Mouse (Mus musculus): Measurements from ENCODE around the gene Col9a2. TPM values are rescaled to one million over a fixed set of nuclear protein-coding genes. Genes with fewer than 3 reads are reported as not detected.
A peak's percentile ranks its signal among the peaks of the same experiment; 100 is the strongest.

Col9a2 gene
- polyA plus RNA-seq, 1 experiment from 2014 or later, result 15.4 TPM

DNA sequence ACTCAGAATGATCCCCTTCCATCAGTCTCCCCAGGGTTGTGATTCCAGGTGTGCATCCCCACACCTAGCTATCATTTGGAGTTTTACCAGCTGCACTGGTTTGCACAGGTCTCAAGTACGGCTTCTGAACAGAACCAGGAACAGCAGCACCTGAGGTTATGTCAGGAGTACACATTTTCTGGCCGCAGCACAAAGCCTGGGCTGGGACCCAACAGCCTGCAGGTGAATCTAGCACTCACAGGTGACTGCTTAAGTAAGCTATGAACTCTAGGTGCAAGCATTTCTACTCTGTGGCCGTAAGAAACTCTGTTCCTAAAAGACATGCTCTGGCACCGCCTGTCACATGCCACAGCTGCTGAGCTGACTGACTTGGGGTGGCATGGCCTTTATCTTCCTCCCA lies 51.0 kb downstream of the Col9a2 start:
- Histone ChIP-seq H3K27me3 (replicated peaks; ENCODE audit: control insufficient read depth, insufficient read depth, low read length) (no peaks in the 10 kb centered on the region), H3K9me3 (ENCODE audit: control insufficient read depth, low read length) (no peaks in the 10 kb centered on the region), H3K27ac (ENCODE audit: low read depth, low read length) (no peak overlapping the region), H3K4me2 (ENCODE audit: low read length) (no peak overlapping the region), H3K9ac (ENCODE audit: low read depth, low read length) (no peak overlapping the region), H3K4me3 (ENCODE audit: low read length) (no peak overlapping the region), H3K36me3 (ENCODE audit: control insufficient read depth, insufficient read depth, low read length) (peaks cover 14% of the 10 kb centered on the region; the same call in 1 of the 2 replicates), H3K4me1 (ENCODE audit: control insufficient read depth, insufficient read depth, low read depth, low read length) (no peaks in the 10 kb centered on the region)
- WGBS, result 94% methylated on average over 4 of the region's 4 CpGs
- ATAC-seq, result no peak

DNA sequence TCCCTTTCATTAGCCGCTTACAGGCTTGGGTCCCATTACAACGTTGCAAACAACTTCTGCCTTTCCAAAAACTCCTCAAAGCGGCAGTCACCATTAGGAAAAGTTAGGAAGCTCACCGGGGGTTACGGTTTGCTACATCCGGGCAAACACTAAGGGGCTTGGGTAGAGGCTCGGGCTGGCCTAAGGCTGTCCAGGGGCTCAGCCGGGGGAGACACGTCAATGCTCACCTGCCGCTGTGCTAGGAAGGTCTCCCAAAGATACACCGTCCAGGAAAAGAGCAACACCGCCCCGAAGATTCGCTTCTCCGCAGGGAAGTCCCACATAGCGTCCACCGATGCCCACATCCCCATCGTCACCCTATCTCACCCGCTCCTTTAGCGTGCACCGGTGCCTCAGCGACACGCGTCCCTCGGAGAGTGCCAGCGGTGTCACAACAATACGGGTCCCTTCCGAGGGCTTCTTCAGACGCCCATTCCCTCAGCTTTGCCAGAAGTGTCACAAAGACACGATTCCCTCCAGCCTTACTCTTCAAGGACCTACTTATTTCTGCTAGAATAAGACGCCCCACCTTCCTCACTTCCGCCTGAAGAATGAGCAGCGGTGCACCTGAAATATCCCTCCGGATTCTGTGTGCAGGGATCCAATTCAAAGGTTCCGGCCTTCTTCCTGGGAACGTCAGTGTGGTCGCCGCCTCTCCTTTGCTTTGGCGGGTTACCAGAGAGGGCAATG lies 58.6 kb downstream of the Col9a2 start, which contains the start of gene Zmpste24:
Gene Zmpste24 (minus strand): TSS at position 592 of the 729 bp plus-strand sequence.
- Histone ChIP-seq H3K27ac (ENCODE audit: low read depth, low read length) (peak within 1 kb of the TSS; percentile 71), H3K36me3 (ENCODE audit: control insufficient read depth, insufficient read depth, low read length) (peaks cover 10% of the 10 kb centered on the region; the same call in 1 of the 2 replicates)
- WGBS, result under 1% methylated on average over 39 of the region's 39 CpGs

DNA sequence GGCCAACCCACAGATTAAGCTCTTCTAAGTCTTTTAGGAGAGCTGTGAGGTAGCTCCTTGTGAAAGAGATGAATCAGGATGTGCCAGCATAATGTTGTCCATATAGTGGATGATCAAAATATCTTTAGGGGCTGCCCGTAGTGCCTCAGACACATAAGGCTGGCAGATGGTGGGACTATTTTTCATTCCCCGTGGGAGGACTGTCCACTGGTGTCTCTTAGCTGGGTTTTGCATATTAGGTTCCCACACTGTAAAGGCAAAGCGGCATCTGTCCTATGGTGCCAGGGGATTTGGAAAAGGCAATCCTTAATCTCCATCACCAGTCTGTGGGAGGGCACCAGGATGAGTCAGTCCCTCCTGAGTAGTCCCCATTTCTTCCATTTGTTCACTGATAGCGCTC lies 64.1 kb downstream of the Col9a2 start:
- H3K4me2 ChIP-seq (ENCODE audit: low read length), result no peak overlapping the region
- H3K27me3 ChIP-seq (replicated peaks; ENCODE audit: control insufficient read depth, insufficient read depth, low read length), result no peaks in the 10 kb centered on the region
- peaks cover 3% of the 10 kb centered on the region for H3K4me1 ChIP-seq (ENCODE audit: control insufficient read depth, insufficient read depth, low read depth, low read length)
- no peak overlapping the region for H3K27ac ChIP-seq (ENCODE audit: low read depth, low read length)
- no peak for ATAC-seq
- no peak overlapping the region for H3K9ac ChIP-seq (ENCODE audit: low read depth, low read length)
- WGBS, result 88% methylated on average over 4 of the region's 4 CpGs
- H3K36me3 ChIP-seq (ENCODE audit: control insufficient read depth, insufficient read depth, low read length), result no peaks in the 10 kb centered on the region
- H3K4me3 ChIP-seq (ENCODE audit: low read length), result no peak overlapping the region
- no peaks in the 10 kb centered on the region for H3K9me3 ChIP-seq (ENCODE audit: control insufficient read depth, low read length)

More for the DNA sequence above, 58.6 kb downstream of the Col9a2 start, which contains the start of gene Zmpste24:
- peak within 1 kb of the TSS; percentile 68 for H3K9ac ChIP-seq (ENCODE audit: low read depth, low read length)
- H3K27me3 ChIP-seq (replicated peaks; ENCODE audit: control insufficient read depth, insufficient read depth, low read length), result no peaks in the 10 kb centered on the region
- H3K4me3 ChIP-seq (ENCODE audit: low read length), result peak within 1 kb of the TSS; percentile 67
- H3K9me3 ChIP-seq (ENCODE audit: control insufficient read depth, low read length), result no peaks in the 10 kb centered on the region
- peak within 1 kb of the TSS; percentile 69 for H3K4me2 ChIP-seq (ENCODE audit: low read length)
- ATAC-seq, result peak; percentile 97
- peaks cover 15% of the 10 kb centered on the region for H3K4me1 ChIP-seq (ENCODE audit: control insufficient read depth, insufficient read depth, low read depth, low read length)

Other genes starting within 250 kb of the Col9a2 start
- gene Nfyc, start 207.8 kb upstream of the Col9a2 start, polyA plus RNA-seq (2015; fragmentation: Nextera tagmentation; extraction: Ambion mirVana), result 75.8 and 86.0 TPM in 2 replicates
- 24.0 and 28.6 TPM in 2 replicates for gene Rims3, start 184.6 kb upstream of the Col9a2 start, polyA plus RNA-seq (2015; fragmentation: Nextera tagmentation; extraction: Ambion mirVana)
- 28.0 and 29.8 TPM in 2 replicates for gene Exo5, start 114.4 kb upstream of the Col9a2 start, polyA plus RNA-seq (2015; fragmentation: Nextera tagmentation; extraction: Ambion mirVana)
- gene Zfp69, start 87.7 kb upstream of the Col9a2 start, polyA plus RNA-seq (2015; fragmentation: Nextera tagmentation; extraction: Ambion mirVana), result 6.1 and 6.3 TPM in 2 replicates
- gene Smap2, start 22.1 kb upstream of the Col9a2 start, polyA plus RNA-seq (2015; fragmentation: Nextera tagmentation; extraction: Ambion mirVana), result 40.9 and 42.3 TPM in 2 replicates
- 26.6 and 28.3 TPM in 2 replicates for gene Zmpste24, start 58.9 kb downstream of the Col9a2 start, polyA plus RNA-seq (2015; fragmentation: Nextera tagmentation; extraction: Ambion mirVana)
- not detected in 2 replicates for gene Tmco2, start 69.8 kb downstream of the Col9a2 start, polyA plus RNA-seq (2015; fragmentation: Nextera tagmentation; extraction: Ambion mirVana)
- gene Rlf, start 175.7 kb downstream of the Col9a2 start, polyA plus RNA-seq (2015; fragmentation: Nextera tagmentation; extraction: Ambion mirVana), result 23.9 and 24.2 TPM in 2 replicates

Data from hindbrain, embryonic 16.5 days (tissue).